Mouse (Mus musculus): ENCODE measurements around the gene Dbx1. TPM values are rescaled to one million over a fixed set of nuclear protein-coding genes. Genes with fewer than 3 reads are reported as not detected.

Gene Dbx1
- not detected for total RNA-seq (2021)
- long read RNA-seq, result 0 reads

- no peak for DNase-seq (ENCODE audit: low spot score in 2 of 2)
These were observed at the start of gene Dbx1 for GRCm38 (mm10) chr7:49636491-49637115. TSS of gene Dbx1 (minus strand) at chr7:49636849.

GRCm38 (mm10) chr7:49678826-49679377 lies 42.3 kb upstream of the Dbx1 start:
- DNase-seq (ENCODE audit: low spot score in 2 of 2), result no peak

GRCm38 (mm10) chr7:49678100-49678825 lies 41.6 kb upstream of the Dbx1 start:
- no peak for DNase-seq (ENCODE audit: low spot score in 2 of 2)

GRCm38 (mm10) chr7:49677166-49677565 lies 40.5 kb upstream of the Dbx1 start:
- DNase-seq (ENCODE audit: low spot score in 2 of 2), result no peak

- no peak for DNase-seq (ENCODE audit: low spot score in 2 of 2)
These were observed 40.0 kb upstream of the Dbx1 start for GRCm38 (mm10) chr7:49676627-49677026.

- no peak for DNase-seq (ENCODE audit: low spot score in 2 of 2)
These were observed 31.7 kb upstream of the Dbx1 start for GRCm38 (mm10) chr7:49668260-49668857.

- DNase-seq (ENCODE audit: low spot score in 2 of 2), result no peak
These were observed 26.9 kb upstream of the Dbx1 start for GRCm38 (mm10) chr7:49663575-49663974.

- DNase-seq (ENCODE audit: low spot score in 2 of 2), result no peak
These were observed 25.9 kb upstream of the Dbx1 start for GRCm38 (mm10) chr7:49662492-49663026.

GRCm38 (mm10) chr7:49661811-49662491 lies 25.3 kb upstream of the Dbx1 start:
- no peak for DNase-seq (ENCODE audit: low spot score in 2 of 2)

- DNase-seq (ENCODE audit: low spot score in 2 of 2), result no peak
These were observed 4.2 kb upstream of the Dbx1 start for GRCm38 (mm10) chr7:49640709-49641305.

- DNase-seq (ENCODE audit: low spot score in 2 of 2), result no peak
These were observed 3.4 kb upstream of the Dbx1 start for GRCm38 (mm10) chr7:49639864-49640708.

- no peak for DNase-seq (ENCODE audit: low spot score in 2 of 2)
These were observed 2.5 kb upstream of the Dbx1 start for GRCm38 (mm10) chr7:49638941-49639776.

GRCm38 (mm10) chr7:49637851-49638663 lies 1.4 kb upstream of the Dbx1 start:
- no peak for DNase-seq (ENCODE audit: low spot score in 2 of 2)

- DNase-seq (ENCODE audit: low spot score in 2 of 2), result no peak
These were observed 632 bp upstream of the Dbx1 start for GRCm38 (mm10) chr7:49637281-49637680.

GRCm38 (mm10) chr7:49635971-49636370 lies 678 bp downstream of the Dbx1 start:
- no peak for DNase-seq (ENCODE audit: low spot score in 2 of 2)

- no peak for DNase-seq (ENCODE audit: low spot score in 2 of 2)
These were observed 1.5 kb downstream of the Dbx1 start for GRCm38 (mm10) chr7:49635074-49635621.

GRCm38 (mm10) chr7:49634291-49635073 lies 2.2 kb downstream of the Dbx1 start:
- no peak for DNase-seq (ENCODE audit: low spot score in 2 of 2)

Data from layer of hippocampus, adult 18-20 months (tissue).